Mouse (Mus musculus) forebrain, embryonic 12.5 days (tissue): ENCODE data around the gene Asic1. TPM values are rescaled to one million over a fixed set of nuclear protein-coding genes. Genes with fewer than 3 reads are reported as not detected.

Source experiments
- ATAC-seq: fragments of 200-750 bp; cut with Nextera tagmentation; 2 replicates; pipeline ENCODE4 v1.8.0; 2017; ENCODE audit warnings: moderate TSS enrichment; ENCODE audit not compliant: low FRiP score
- H3K27ac ChIP-seq: fragments of 300-500 bp; sonication (generic); 2 replicates; pipeline ENCODE4 v1.5.1; 2016; ENCODE audit warnings: mild to moderate bottlenecking
- H3K27me3 ChIP-seq: fragments of 300-500 bp; sonication (generic); 2 replicates; pipeline ENCODE4 v1.6.1; 2016; ENCODE audit warnings: mild to moderate bottlenecking
- H3K36me3 ChIP-seq: fragments of 300-500 bp; sonication (generic); replicated peaks from 2 replicates; pipeline ENCODE4 v1.6.1; 2016; ENCODE audit warnings: mild to moderate bottlenecking
- H3K4me1 ChIP-seq: fragments of 300-500 bp; sonication (generic); 2 replicates; pipeline ENCODE4 v1.6.1; 2016
- H3K4me2 ChIP-seq: fragments of 300-500 bp; sonication (generic); 2 replicates; pipeline ENCODE4 v1.6.1; 2016; ENCODE audit warnings: mild to moderate bottlenecking, moderate library complexity
- H3K4me3 ChIP-seq: fragments of 300-500 bp; sonication (generic); replicated peaks from 2 replicates; pipeline ENCODE4 v1.5.1; 2016; ENCODE audit warnings: mild to moderate bottlenecking
- H3K9ac ChIP-seq: fragments of 300-500 bp; sonication (generic); 2 replicates; pipeline ENCODE4 v1.6.1; 2016; ENCODE audit warnings: mild to moderate bottlenecking
- H3K9me3 ChIP-seq: fragments of 300-500 bp; sonication (generic); 2 replicates; pipeline ENCODE4 v1.6.1; 2016
- WGBS: fragments of 180-500 bp; shearing (Covaris S2); methylation state at CpG from one replicate; pipeline ENCODE4 v1.1.7; 2016; 5-methylcytosine and 5-hydroxymethylcytosine counted together
- polyA plus RNA-seq: library from polyadenylated mRNA; unstranded; fragments of >200 nt; fragmentation: Nextera tagmentation; extraction: Ambion mirVana; gene quantifications from 2 replicates; pipeline ENCODE4 v1.2.1, GENCODE M21; 2016

Asic1 gene
- polyA plus RNA-seq, 1 experiment from 2014 or later, result 14.7 TPM

GRCm38 (mm10) chr15:99705440-99706048 lies 35.4 kb downstream of the Asic1 start, which contains the start of gene Gm17349:
Gene Gm17349, minus strand, starts transcription at chr15:99705490.
- peak within 1 kb of the TSS; percentile 61 for H3K9ac ChIP-seq
- peak within 1 kb of the TSS; percentile 95 for H3K27ac ChIP-seq
- H3K4me3 ChIP-seq, result peak within 1 kb of the TSS; percentile 86
- peaks cover 66% of the 10 kb centered on the region for H3K36me3 ChIP-seq
- H3K27me3 ChIP-seq, result no peaks in the 10 kb centered on the region
- 67% methylated on average over 11 of the region's 11 CpGs for WGBS
- ATAC-seq, result no peak
- peaks cover 24% of the 10 kb centered on the region for H3K4me1 ChIP-seq
- H3K4me2 ChIP-seq, result peak within 1 kb of the TSS; percentile 88
- no peaks in the 10 kb centered on the region for H3K9me3 ChIP-seq

- H3K4me1 ChIP-seq, result peaks cover 19% of the 10 kb centered on the region
- no peak overlapping the region for H3K27ac ChIP-seq
- H3K27me3 ChIP-seq, result no peaks in the 10 kb centered on the region
- H3K9ac ChIP-seq, result no peak overlapping the region
- H3K4me3 ChIP-seq, result no peak overlapping the region
- no peak for ATAC-seq
- peaks cover 92% of the 10 kb centered on the region for H3K36me3 ChIP-seq
- WGBS, result 95% methylated on average over 13 of the region's 13 CpGs
- no peak overlapping the region for H3K4me2 ChIP-seq
- no peaks in the 10 kb centered on the region for H3K9me3 ChIP-seq
Measured at GRCm38 (mm10) chr15:99708176-99708575, 38.0 kb downstream of the Asic1 start.

- no peak overlapping the region; the same call in 1 of the 2 replicates for H3K9ac ChIP-seq
- H3K27me3 ChIP-seq, result no peaks in the 10 kb centered on the region
- no peak overlapping the region for H3K4me2 ChIP-seq
- ATAC-seq, result no peak
- peaks cover 6% of the 10 kb centered on the region for H3K4me1 ChIP-seq
- peaks cover 88% of the 10 kb centered on the region for H3K36me3 ChIP-seq
- 93% methylated on average over 10 of the region's 10 CpGs for WGBS
- no peak overlapping the region for H3K27ac ChIP-seq
- no peak overlapping the region for H3K4me3 ChIP-seq
- no peaks in the 10 kb centered on the region for H3K9me3 ChIP-seq
Measured at GRCm38 (mm10) chr15:99710221-99711190, 40.3 kb downstream of the Asic1 start.

- no peak overlapping the region for H3K4me3 ChIP-seq
- WGBS, result 77% methylated on average over 3 of the region's 3 CpGs
- no peak for ATAC-seq
- peaks cover 14% of the 10 kb centered on the region for H3K4me1 ChIP-seq
- H3K4me2 ChIP-seq, result no peak overlapping the region
- no peaks in the 10 kb centered on the region for H3K27me3 ChIP-seq
- H3K9me3 ChIP-seq, result no peaks in the 10 kb centered on the region
- H3K36me3 ChIP-seq, result peaks cover 81% of the 10 kb centered on the region
- H3K27ac ChIP-seq, result no peak overlapping the region
- H3K9ac ChIP-seq, result no peak overlapping the region
Measured at GRCm38 (mm10) chr15:99711491-99711890, 41.3 kb downstream of the Asic1 start.

GRCm38 (mm10) chr15:99712666-99713559 lies 42.7 kb downstream of the Asic1 start:
- Histone ChIP-seq H3K27ac (peak overlapping the region; percentile 22; the same call in 1 of the 2 replicates), H3K9ac (no peak overlapping the region), H3K27me3 (no peaks in the 10 kb centered on the region), H3K4me3 (no peak overlapping the region), H3K4me2 (no peak overlapping the region), H3K9me3 (no peaks in the 10 kb centered on the region), H3K4me1 (peaks cover 14% of the 10 kb centered on the region), H3K36me3 (peaks cover 73% of the 10 kb centered on the region)
- no peak for ATAC-seq
- WGBS, result 75% methylated on average over 13 of the region's 13 CpGs

- Histone ChIP-seq H3K27me3 (no peaks in the 10 kb centered on the region), H3K4me3 (no peak overlapping the region), H3K27ac (peak overlapping the region; percentile 22; the same call in 1 of the 2 replicates), H3K9ac (no peak overlapping the region), H3K4me1 (peaks cover 14% of the 10 kb centered on the region), H3K36me3 (peaks cover 72% of the 10 kb centered on the region), H3K4me2 (no peak overlapping the region), H3K9me3 (no peaks in the 10 kb centered on the region)
- WGBS, result 94% methylated on average over 3 of the region's 3 CpGs
- no peak for ATAC-seq
Measured at GRCm38 (mm10) chr15:99713569-99713968, 43.4 kb downstream of the Asic1 start.

- ATAC-seq, result no peak
- H3K4me3 ChIP-seq, result no peak overlapping the region
- H3K36me3 ChIP-seq, result peaks cover 72% of the 10 kb centered on the region
- H3K27me3 ChIP-seq, result no peaks in the 10 kb centered on the region
- peaks cover 14% of the 10 kb centered on the region for H3K4me1 ChIP-seq
- H3K4me2 ChIP-seq, result no peak overlapping the region
- WGBS, result 76% methylated on average over 4 of the region's 4 CpGs
- no peaks in the 10 kb centered on the region for H3K9me3 ChIP-seq
- peak overlapping the region; percentile 22 for H3K27ac ChIP-seq
- H3K9ac ChIP-seq, result no peak overlapping the region
Measured at GRCm38 (mm10) chr15:99714206-99714605, 44.0 kb downstream of the Asic1 start.

GRCm38 (mm10) chr15:99714858-99715257 lies 44.7 kb downstream of the Asic1 start:
- no peaks in the 10 kb centered on the region for H3K27me3 ChIP-seq
- WGBS, result 55% methylated on average over 7 of the region's 7 CpGs
- peak; percentile 59 for ATAC-seq
- peaks cover 14% of the 10 kb centered on the region for H3K4me1 ChIP-seq
- no peak overlapping the region for H3K4me3 ChIP-seq
- H3K36me3 ChIP-seq, result peaks cover 65% of the 10 kb centered on the region
- H3K9me3 ChIP-seq, result no peaks in the 10 kb centered on the region
- peak overlapping the region; percentile 79 for H3K27ac ChIP-seq
- H3K9ac ChIP-seq, result no peak overlapping the region
- H3K4me2 ChIP-seq, result no peak overlapping the region

- Histone ChIP-seq H3K4me1 (peaks cover 14% of the 10 kb centered on the region), H3K27me3 (no peaks in the 10 kb centered on the region), H3K4me3 (no peak overlapping the region), H3K9ac (no peak overlapping the region), H3K9me3 (no peaks in the 10 kb centered on the region), H3K27ac (peak overlapping the region; percentile 79), H3K4me2 (no peak overlapping the region), H3K36me3 (peaks cover 64% of the 10 kb centered on the region)
- WGBS, result 57% methylated on average over 13 of the region's 13 CpGs
- ATAC-seq, result peak; percentile 47; the same call in 1 of the 2 replicates
Measured at GRCm38 (mm10) chr15:99715361-99715865, 45.2 kb downstream of the Asic1 start.

GRCm38 (mm10) chr15:99715982-99716746 lies 46.0 kb downstream of the Asic1 start:
- Histone ChIP-seq H3K9ac (0 out of 2 replicates have a peak overlapping the region, but pooled peaks have one; percentile 2), H3K36me3 (peaks cover 60% of the 10 kb centered on the region), H3K27me3 (no peaks in the 10 kb centered on the region), H3K9me3 (no peaks in the 10 kb centered on the region), H3K27ac (peak overlapping the region; percentile 79), H3K4me2 (no peak overlapping the region), H3K4me3 (no peak overlapping the region), H3K4me1 (peaks cover 14% of the 10 kb centered on the region)
- ATAC-seq, result no peak
- WGBS, result 84% methylated on average over 11 of the region's 11 CpGs

GRCm38 (mm10) chr15:99716814-99717213 lies 46.6 kb downstream of the Asic1 start:
- Histone ChIP-seq H3K9ac (no peak overlapping the region), H3K36me3 (peaks cover 53% of the 10 kb centered on the region), H3K4me1 (peaks cover 14% of the 10 kb centered on the region), H3K27ac (no peak overlapping the region), H3K4me2 (no peak overlapping the region), H3K9me3 (no peaks in the 10 kb centered on the region), H3K4me3 (no peak overlapping the region), H3K27me3 (no peaks in the 10 kb centered on the region)
- ATAC-seq, result no peak
- 89% methylated on average over 12 of the region's 12 CpGs for WGBS
